Mouse (Mus musculus) neural tube, embryonic 10.5 days (tissue): Measurements from ENCODE around the gene Bcl11a.

Source experiments
- DNase-seq: peaks from one replicate; pipeline ENCODE4 v3.0.0-alpha.2; 2017; ENCODE audit warnings: low spot score; ENCODE audit errors: extremely low spot score

Bcl11a gene

DNA sequence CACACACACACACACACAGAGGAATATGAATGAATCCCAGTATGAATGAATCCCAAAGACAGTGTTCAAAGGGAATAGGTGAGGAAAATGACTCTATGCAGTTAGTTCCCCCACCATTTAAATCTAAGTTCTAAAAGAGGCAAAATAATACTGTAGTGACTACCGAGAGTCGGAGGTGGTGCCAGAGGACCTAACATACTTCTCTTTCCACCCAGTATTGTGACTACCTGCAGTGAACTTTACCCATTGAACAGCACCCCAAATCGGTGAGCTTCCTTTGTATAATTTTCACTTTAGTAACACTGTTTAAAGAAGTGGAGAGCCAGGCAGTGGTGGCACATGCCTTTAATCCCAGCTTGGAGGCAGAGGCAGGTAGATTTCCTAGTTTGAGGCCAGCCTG is 121.7 kb downstream of the Bcl11a start:
- no peak for DNase-seq

GRCm38 (mm10) chr11:24200310-24200709 is 122.5 kb downstream of the Bcl11a start:
- no peak for DNase-seq

GRCm38 (mm10) chr11:24201223-24201622 is 123.4 kb downstream of the Bcl11a start:
- no peak for DNase-seq

- peak; percentile 49 for DNase-seq
Measured at GRCm38 (mm10) chr11:24202641-24203361, 124.9 kb downstream of the Bcl11a start.

DNA sequence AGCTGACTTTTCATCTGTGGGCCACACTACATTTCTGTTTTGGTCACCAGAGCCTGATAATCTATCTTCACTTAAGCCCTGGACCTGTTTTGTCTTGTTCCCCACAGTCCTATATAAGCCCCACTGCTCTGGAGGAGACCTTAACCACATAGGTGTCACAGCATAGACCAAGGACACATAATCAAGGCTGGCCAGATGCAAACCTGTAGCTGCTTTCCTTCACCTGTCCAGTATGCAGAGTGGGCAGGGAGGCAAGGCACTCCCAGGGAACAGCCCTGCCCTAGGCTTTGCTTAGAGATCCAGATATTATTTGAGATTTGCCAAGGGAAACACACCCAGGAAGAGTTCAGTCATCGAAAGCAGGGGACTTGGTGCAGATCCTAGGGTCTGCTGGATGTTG is 125.6 kb downstream of the Bcl11a start:
- no peak for DNase-seq

- DNase-seq, result no peak
Measured at GRCm38 (mm10) chr11:24208951-24209351, 131.1 kb downstream of the Bcl11a start.

GRCm38 (mm10) chr11:24214509-24215134 is 136.8 kb downstream of the Bcl11a start:
- no peak for DNase-seq

DNA sequence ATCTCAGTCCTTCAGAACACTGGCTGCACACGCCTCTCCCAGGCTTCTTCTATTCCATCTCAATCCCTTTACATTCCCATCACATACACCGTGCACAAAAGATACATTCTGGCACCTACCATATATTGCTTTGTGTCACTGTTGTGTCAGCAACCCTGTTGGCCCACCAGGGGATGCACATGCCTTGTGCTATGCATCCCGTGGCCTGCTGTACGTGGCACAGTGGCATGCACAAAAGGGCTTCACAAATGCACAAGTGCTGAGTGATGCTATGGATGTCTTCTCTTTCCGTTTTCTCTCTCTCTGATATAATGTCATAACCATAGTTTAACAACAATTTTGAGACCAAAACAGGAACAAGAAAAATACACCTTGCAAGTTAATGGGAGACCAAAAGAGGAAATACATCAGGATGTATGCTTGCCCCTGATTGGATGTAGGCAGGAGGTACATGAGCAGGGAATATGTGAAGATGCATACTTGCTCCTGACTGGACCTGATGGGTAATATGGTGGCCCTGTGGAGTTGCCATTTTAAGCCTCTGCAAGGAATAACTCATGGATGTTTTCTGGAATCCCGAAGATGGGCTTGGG is 140.0 kb downstream of the Bcl11a start:
- no peak for DNase-seq

GRCm38 (mm10) chr11:24221601-24222307 is 143.9 kb downstream of the Bcl11a start:
- DNase-seq, result no peak
